Mouse (Mus musculus) testis, adult 2 months (tissue): ENCODE results near the gene Prkce.

Experiments
- CTCF ChIP-seq: fragments of 200-500 bp; IDR thresholded peaks from 2 replicates; pipeline ENCODE4 v1.5.1; 2012; ENCODE audit warnings: low read depth, mild to moderate bottlenecking, inconsistent platforms, low read length, moderate library complexity; ENCODE audit not compliant: control insufficient read depth, insufficient read depth, insufficient replicate concordance
- POLR2A ChIP-seq: fragments of 200-500 bp; IDR thresholded peaks from 2 replicates; pipeline ENCODE4 v1.6.1; 2012; ENCODE audit warnings: low read depth, mild to moderate bottlenecking, inconsistent platforms, low read length, moderate library complexity; ENCODE audit not compliant: control insufficient read depth

GRCm38 (mm10) chr17:86166567-86167319, 842 bp upstream of the Prkce start:
- TF ChIP-seq CTCF, result no peak
- TF ChIP-seq POLR2A, result 0 out of 2 replicates have a peak, but pooled peaks have one; percentile 4
